Mouse (Mus musculus): ENCODE measurements around the gene Tcfl5. TPM values are rescaled to one million over a fixed set of nuclear protein-coding genes. Genes with fewer than 3 reads are reported as not detected.

The Tcfl5 gene
- polyA plus RNA-seq, 1 experiment, result not detected

DNA sequence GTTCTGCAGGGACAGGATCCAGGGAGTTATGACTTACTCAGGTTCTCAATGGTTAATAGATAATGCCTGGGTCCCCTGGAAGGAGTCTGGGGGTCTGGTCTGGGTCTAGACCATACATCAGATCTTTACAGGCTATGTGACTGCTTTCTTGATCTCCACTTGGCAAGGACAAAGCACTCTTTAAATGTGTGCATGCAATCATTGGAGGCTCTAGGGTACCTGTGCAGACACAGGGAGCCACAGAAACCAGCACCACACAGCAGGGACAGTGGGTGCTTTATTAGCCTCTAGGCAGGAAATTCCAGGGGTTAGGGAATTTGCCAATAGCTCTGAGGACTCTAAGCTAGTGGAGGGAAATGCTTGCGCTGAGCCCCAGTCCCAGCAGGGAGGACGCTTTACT lies 30.6 kb downstream of the Tcfl5 start:
- H3K36me3 ChIP-seq (ENCODE audit: control insufficient read depth), result no peaks in the 10 kb centered on the region
- H3K9me3 ChIP-seq (ENCODE audit: control insufficient read depth, low read length), result no peaks in the 10 kb centered on the region
- no peaks in the 10 kb centered on the region for H3K27me3 ChIP-seq (ENCODE audit: control insufficient read depth)
- no peaks in the 10 kb centered on the region for H3K4me1 ChIP-seq (ENCODE audit: control insufficient read depth)
- no peak overlapping the region for H3K4me3 ChIP-seq (replicated peaks)
- TF ChIP-seq GATA1 (IDR thresholded peaks at IDR 0.05; ENCODE audit: low read length), result no peak
- no peak for TF ChIP-seq TAL1 (IDR thresholded peaks at IDR 0.05; ENCODE audit: low read length)

DNA sequence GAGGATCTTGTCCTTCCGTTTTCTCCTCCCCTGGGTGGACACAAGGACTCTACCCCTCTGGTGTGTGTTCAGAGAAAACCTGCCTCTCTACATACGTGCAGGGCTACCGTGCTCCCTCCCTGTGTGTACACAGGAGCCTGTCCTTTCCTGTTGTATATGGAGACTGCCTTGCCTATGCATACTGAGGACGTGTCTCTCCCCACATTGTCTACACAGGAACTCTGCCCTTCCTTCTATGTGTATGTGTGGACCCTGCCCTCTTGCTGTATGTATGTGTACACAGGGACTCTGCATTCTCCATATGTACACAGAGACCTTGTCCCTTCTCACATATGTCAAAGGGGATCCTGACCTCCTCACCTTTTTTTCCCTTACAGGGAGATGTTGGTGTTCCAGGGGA lies 32.2 kb downstream of the Tcfl5 start:
- H3K9me3 ChIP-seq (ENCODE audit: control insufficient read depth, low read length), result no peaks in the 10 kb centered on the region
- H3K36me3 ChIP-seq (ENCODE audit: control insufficient read depth), result no peaks in the 10 kb centered on the region
- H3K4me1 ChIP-seq (ENCODE audit: control insufficient read depth), result no peaks in the 10 kb centered on the region
- H3K4me3 ChIP-seq (replicated peaks), result no peak overlapping the region
- no peak for TF ChIP-seq TAL1 (IDR thresholded peaks at IDR 0.05; ENCODE audit: low read length)
- no peak for TF ChIP-seq GATA1 (IDR thresholded peaks at IDR 0.05; ENCODE audit: low read length)
- H3K27me3 ChIP-seq (ENCODE audit: control insufficient read depth), result no peaks in the 10 kb centered on the region

DNA sequence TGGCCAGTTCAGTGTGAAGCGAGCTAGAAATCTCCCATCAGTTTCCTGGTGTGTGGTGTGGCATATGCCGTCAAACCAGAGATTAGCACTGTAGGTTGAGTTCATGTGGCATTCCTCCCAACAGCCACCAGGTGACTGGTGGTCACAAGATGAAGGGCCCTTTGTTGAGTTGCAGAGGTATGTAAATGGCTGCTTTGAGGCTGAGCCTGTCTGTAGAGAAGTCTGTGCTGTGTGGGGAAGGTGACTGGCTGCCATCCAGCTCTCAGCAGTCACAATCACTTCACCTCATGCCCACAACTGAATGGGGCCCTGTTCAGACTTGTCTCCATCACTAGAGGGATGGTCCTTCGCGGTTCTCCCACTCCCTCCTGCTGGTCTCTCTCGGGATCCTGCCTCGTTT lies 37.7 kb downstream of the Tcfl5 start:
- no peak for TF ChIP-seq TAL1 (IDR thresholded peaks at IDR 0.05; ENCODE audit: low read length)
- TF ChIP-seq GATA1 (IDR thresholded peaks at IDR 0.05; ENCODE audit: low read length), result no peak
- Histone ChIP-seq H3K36me3 (ENCODE audit: control insufficient read depth) (no peaks in the 10 kb centered on the region), H3K27me3 (ENCODE audit: control insufficient read depth) (0 out of 2 replicates have a peak, but pooled peaks cover 6% of the 10 kb centered on the region), H3K4me1 (ENCODE audit: control insufficient read depth) (no peaks in the 10 kb centered on the region), H3K9me3 (ENCODE audit: control insufficient read depth, low read length) (no peaks in the 10 kb centered on the region), H3K4me3 (replicated peaks) (no peak overlapping the region)

GRCm38 (mm10) chr2:180600569-180601021 lies 41.9 kb downstream of the Tcfl5 start:
- Histone ChIP-seq H3K9me3 (ENCODE audit: control insufficient read depth, low read length) (no peaks in the 10 kb centered on the region), H3K4me3 (replicated peaks) (no peak overlapping the region), H3K27me3 (ENCODE audit: control insufficient read depth) (peaks cover 33% of the 10 kb centered on the region), H3K36me3 (ENCODE audit: control insufficient read depth) (peaks cover under 1% of the 10 kb centered on the region), H3K4me1 (ENCODE audit: control insufficient read depth) (no peaks in the 10 kb centered on the region)
- TF ChIP-seq TAL1 (IDR thresholded peaks at IDR 0.05; ENCODE audit: low read length) (no peak), GATA1 (IDR thresholded peaks at IDR 0.05; ENCODE audit: low read length) (no peak)

DNA sequence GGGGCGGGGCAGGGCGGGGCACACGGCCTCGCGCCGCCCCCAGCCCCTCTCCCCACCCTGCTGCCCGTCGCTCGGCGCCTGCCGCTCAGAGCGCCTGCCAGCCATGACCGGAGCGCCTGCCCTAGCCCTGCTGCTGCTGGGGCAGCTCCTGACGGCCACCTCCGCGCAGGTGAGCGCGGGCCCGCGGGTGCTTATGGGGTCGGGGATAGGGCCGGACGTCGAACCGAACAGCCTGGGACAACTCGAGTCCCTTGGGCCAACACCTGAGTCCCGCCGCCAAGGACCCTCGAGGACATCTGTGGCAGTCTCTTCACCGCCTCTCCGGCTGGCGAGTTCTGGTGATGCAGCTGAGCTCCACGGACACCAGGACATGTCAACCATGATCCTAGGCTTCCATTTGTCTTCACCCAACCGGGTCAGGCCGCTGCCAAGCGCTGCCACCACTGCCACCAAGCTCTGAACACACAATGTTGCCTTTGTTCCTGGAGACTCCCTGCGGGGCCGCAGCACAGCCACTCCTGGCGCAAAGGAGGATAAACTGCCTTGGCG lies 44.3 kb downstream of the Tcfl5 start:
- H3K9me3 ChIP-seq (ENCODE audit: control insufficient read depth, low read length), result no peaks in the 10 kb centered on the region
- H3K36me3 ChIP-seq (ENCODE audit: control insufficient read depth), result peaks cover 20% of the 10 kb centered on the region
- H3K4me3 ChIP-seq (replicated peaks), result no peak overlapping the region
- TF ChIP-seq GATA1 (IDR thresholded peaks at IDR 0.05; ENCODE audit: low read length), result no peak
- TF ChIP-seq TAL1 (IDR thresholded peaks at IDR 0.05; ENCODE audit: low read length), result no peak
- H3K27me3 ChIP-seq (ENCODE audit: control insufficient read depth), result peaks cover 33% of the 10 kb centered on the region
- no peaks in the 10 kb centered on the region for H3K4me1 ChIP-seq (ENCODE audit: control insufficient read depth)

- H3K4me1 ChIP-seq (ENCODE audit: control insufficient read depth), result no peaks in the 10 kb centered on the region
- no peak for TF ChIP-seq GATA1 (IDR thresholded peaks at IDR 0.05; ENCODE audit: low read length)
- no peak for TF ChIP-seq TAL1 (IDR thresholded peaks at IDR 0.05; ENCODE audit: low read length)
- peaks cover 28% of the 10 kb centered on the region for H3K36me3 ChIP-seq (ENCODE audit: control insufficient read depth)
- H3K9me3 ChIP-seq (ENCODE audit: control insufficient read depth, low read length), result no peaks in the 10 kb centered on the region
- peaks cover 33% of the 10 kb centered on the region for H3K27me3 ChIP-seq (ENCODE audit: control insufficient read depth)
- no peak within 1 kb of the TSS for H3K4me3 ChIP-seq (replicated peaks)
Measured at GRCm38 (mm10) chr2:180597490-180597889, 45.0 kb downstream of the Tcfl5 start, which contains the start of gene Col9a3. Gene Col9a3, plus strand, starts transcription at chr2:180597790.

- TF ChIP-seq TAL1 (IDR thresholded peaks at IDR 0.05; ENCODE audit: low read length), result no peak
- TF ChIP-seq GATA1 (IDR thresholded peaks at IDR 0.05; ENCODE audit: low read length), result no peak
- Histone ChIP-seq H3K4me1 (ENCODE audit: control insufficient read depth) (peaks cover 26% of the 10 kb centered on the region), H3K27me3 (ENCODE audit: control insufficient read depth) (no peaks in the 10 kb centered on the region), H3K9me3 (ENCODE audit: control insufficient read depth, low read length) (no peaks in the 10 kb centered on the region), H3K36me3 (ENCODE audit: control insufficient read depth) (peaks cover 67% of the 10 kb centered on the region), H3K4me3 (replicated peaks) (peak within 1 kb of the TSS; percentile 100)
Measured at GRCm38 (mm10) chr2:180589123-180589831, 53.2 kb downstream of the Tcfl5 start, which contains the start of gene Ogfr. Gene Ogfr, plus strand, starts transcription at chr2:180589245.

GRCm38 (mm10) chr2:180588736-180589122 lies 53.8 kb downstream of the Tcfl5 start:
- TF ChIP-seq GATA1 (IDR thresholded peaks at IDR 0.05; ENCODE audit: low read length) (no peak), TAL1 (IDR thresholded peaks at IDR 0.05; ENCODE audit: low read length) (no peak)
- Histone ChIP-seq H3K27me3 (ENCODE audit: control insufficient read depth) (no peaks in the 10 kb centered on the region), H3K36me3 (ENCODE audit: control insufficient read depth) (peaks cover 65% of the 10 kb centered on the region), H3K9me3 (ENCODE audit: control insufficient read depth, low read length) (no peaks in the 10 kb centered on the region), H3K4me3 (replicated peaks) (peak overlapping the region; percentile 100), H3K4me1 (ENCODE audit: control insufficient read depth) (peaks cover 30% of the 10 kb centered on the region)

DNA sequence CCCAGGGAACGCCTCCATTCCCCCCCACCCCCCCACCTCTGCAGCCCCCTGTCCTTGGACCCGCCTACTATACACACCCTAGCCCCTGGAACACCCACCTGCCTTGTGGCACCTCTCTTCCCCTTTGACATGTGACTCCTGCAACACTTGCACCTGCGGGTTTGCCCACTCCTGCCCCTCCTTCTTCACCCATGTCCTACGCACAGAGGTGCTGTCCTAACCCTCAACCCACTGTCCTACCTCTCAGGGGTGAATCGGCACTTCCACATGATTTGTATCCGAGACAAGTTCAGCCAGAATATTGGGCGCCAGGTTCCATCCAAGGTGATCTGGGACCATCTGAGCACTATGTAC lies 59.4 kb downstream of the Tcfl5 start:
- no peaks in the 10 kb centered on the region for H3K27me3 ChIP-seq (ENCODE audit: control insufficient read depth)
- peaks cover 33% of the 10 kb centered on the region for H3K36me3 ChIP-seq (ENCODE audit: control insufficient read depth)
- peaks cover 32% of the 10 kb centered on the region for H3K4me1 ChIP-seq (ENCODE audit: control insufficient read depth)
- H3K4me3 ChIP-seq (replicated peaks), result peak overlapping the region; percentile 91
- no peak for TF ChIP-seq TAL1 (IDR thresholded peaks at IDR 0.05; ENCODE audit: low read length)
- no peak for TF ChIP-seq GATA1 (IDR thresholded peaks at IDR 0.05; ENCODE audit: low read length)
- no peaks in the 10 kb centered on the region for H3K9me3 ChIP-seq (ENCODE audit: control insufficient read depth, low read length)

Data from erythroblast, embryonic 14.5 days (primary cell).